Mouse (Mus musculus): ENCODE data around the gene Stpg3. TPM values are rescaled to one million over a fixed set of nuclear protein-coding genes. Genes with fewer than 3 reads are reported as not detected.

The Stpg3 gene
- polyA plus RNA-seq, 1 experiment, result not detected

DNA sequence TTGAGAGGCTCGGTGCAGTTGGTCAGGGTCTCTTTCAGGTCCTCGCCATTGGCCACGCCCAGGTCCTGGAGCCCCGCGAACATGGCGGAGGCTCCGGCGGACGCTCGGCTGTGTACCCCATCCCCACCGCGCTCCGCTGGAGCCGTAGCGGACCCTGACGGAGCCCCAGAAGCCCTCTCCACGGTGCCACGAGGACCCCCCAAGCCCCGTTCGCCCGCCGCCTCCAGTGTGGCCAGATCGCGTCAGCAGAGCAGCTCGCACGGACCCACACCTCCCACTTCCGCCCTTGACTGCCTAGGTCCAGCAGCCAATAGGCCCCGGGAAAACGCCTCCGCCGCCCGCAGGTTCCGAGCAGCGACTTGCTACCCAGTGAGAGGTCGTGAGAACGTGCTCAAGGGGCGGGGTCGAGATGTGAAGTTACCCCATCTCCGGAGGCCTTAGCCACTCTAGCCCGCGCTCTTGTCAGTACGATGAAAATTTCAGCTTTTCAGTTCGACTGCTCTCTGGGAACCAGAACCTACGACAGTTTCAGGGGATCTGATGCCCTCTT is 3.2 kb downstream of the Stpg3 start, which contains the start of gene Nelfb:
Gene Nelfb, minus strand, starts transcription at position 369 of the 550 bp plus-strand sequence.
- TF ChIP-seq POLR2A (IDR thresholded peaks at IDR 0.05; ENCODE audit: borderline replicate concordance, control insufficient read depth, low read depth, low read length), result peak; percentile 88; the same call in 1 of the 2 replicates
- TF ChIP-seq CTCF (IDR thresholded peaks at IDR 0.05; ENCODE audit: control insufficient read depth, insufficient read depth, low read length), result no peak
- WGBS, result under 1% methylated on average over 44 of the region's 44 CpGs
- H3K4me1 ChIP-seq (ENCODE audit: control insufficient read depth, insufficient read depth, low read length), result no peaks in the 10 kb centered on the region; the same call in 1 of the 2 replicates

DNA sequence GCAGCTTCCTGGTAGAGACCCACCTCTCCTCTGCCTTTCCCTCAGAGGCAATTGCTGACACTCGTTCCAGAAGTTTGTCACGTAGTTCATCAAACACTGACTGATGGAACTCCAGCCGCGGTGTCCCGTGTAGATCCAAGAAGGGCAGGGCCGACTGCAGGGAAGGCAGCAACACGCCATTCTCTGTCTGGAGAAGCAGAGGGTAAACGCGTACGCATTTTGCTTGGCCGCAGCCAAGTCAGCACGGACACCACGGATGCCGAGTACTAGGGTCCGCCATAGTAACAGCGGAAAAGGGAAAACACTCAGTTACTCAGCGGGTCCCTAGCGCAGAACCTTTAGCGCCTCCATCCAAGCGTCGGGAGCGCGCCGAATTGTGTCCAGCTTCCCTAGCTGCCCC is 3.8 kb downstream of the Stpg3 start:
- H3K27ac ChIP-seq (ENCODE audit: control insufficient read depth, insufficient read depth, low read depth, low read length, poor library complexity), result peak overlapping the region; percentile 88
- TF ChIP-seq CTCF (IDR thresholded peaks at IDR 0.05; ENCODE audit: control insufficient read depth, insufficient read depth, low read length), result no peak
- no peak for TF ChIP-seq POLR2A (IDR thresholded peaks at IDR 0.05; ENCODE audit: borderline replicate concordance, control insufficient read depth, low read depth, low read length)
- H3K4me1 ChIP-seq (ENCODE audit: control insufficient read depth, insufficient read depth, low read length), result no peaks in the 10 kb centered on the region; the same call in 1 of the 2 replicates
- WGBS, result under 1% methylated on average over 24 of the region's 24 CpGs
- peak overlapping the region; percentile 87 for H3K4me3 ChIP-seq (replicated peaks; ENCODE audit: control insufficient read depth, low read depth, low read length)

More for the DNA sequence above, 3.2 kb downstream of the Stpg3 start, which contains the start of gene Nelfb:
- Histone ChIP-seq H3K4me3 (replicated peaks; ENCODE audit: control insufficient read depth, low read depth, low read length) (peak within 1 kb of the TSS; percentile 87), H3K27ac (ENCODE audit: control insufficient read depth, insufficient read depth, low read depth, low read length, poor library complexity) (peak within 1 kb of the TSS; percentile 88)

DNA sequence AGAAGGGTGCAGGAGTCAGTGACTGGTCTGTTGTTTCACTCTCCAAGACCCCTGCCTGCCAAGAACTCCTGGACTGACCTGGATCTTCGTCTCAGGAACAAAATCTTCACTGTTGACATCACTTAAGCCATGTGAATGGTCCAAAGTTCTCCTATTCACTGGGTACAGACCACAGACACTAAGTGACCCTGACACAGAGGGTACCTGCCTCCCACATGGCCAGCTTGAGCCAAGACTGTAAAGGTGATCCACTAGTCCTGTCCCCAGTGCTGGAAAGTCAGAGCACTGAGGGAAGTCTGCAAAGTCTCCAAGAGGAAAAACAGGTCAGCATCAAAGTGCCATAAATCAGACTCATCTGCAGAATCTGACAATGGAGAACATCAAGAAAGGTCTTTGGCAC is 6.8 kb downstream of the Stpg3 start:
- H3K4me3 ChIP-seq (replicated peaks; ENCODE audit: control insufficient read depth, low read depth, low read length), result no peak overlapping the region
- TF ChIP-seq POLR2A (IDR thresholded peaks at IDR 0.05; ENCODE audit: borderline replicate concordance, control insufficient read depth, low read depth, low read length) (no peak), CTCF (IDR thresholded peaks at IDR 0.05; ENCODE audit: control insufficient read depth, insufficient read depth, low read length) (no peak)
- 86% methylated on average over 1 of the region's 1 CpGs for WGBS
- no peaks in the 10 kb centered on the region; the same call in 1 of the 2 replicates for H3K4me1 ChIP-seq (ENCODE audit: control insufficient read depth, insufficient read depth, low read length)
- H3K27ac ChIP-seq (ENCODE audit: control insufficient read depth, insufficient read depth, low read depth, low read length, poor library complexity), result no peak overlapping the region

DNA sequence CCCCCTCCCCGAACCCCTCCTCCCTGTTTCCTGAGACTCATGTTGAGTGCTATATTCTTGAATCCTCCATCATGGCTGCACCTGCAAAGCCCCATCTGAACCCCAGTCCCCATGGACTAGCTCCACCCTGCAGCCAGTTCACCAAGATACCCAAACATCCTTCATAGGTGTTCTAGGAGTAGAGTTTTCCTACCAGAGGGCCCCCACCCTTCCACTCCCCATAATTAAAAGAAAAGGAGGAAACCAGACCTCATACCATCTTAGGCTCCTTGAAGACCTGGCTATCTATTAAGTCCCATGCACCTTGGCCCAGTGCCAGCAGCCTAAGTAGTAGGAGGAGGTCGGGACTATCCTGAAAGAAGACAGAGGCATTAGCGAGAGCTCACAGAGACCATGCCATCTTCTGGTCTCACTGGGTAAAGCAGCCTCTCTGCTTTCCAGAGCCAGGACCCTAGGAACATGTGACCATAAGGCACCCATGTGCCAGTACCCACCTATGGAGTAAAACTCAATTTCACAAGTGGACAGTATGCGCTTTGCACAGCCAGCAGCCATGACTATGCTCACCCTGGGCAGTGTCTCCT is 10.7 kb downstream of the Stpg3 start:
- Histone ChIP-seq H3K4me1 (ENCODE audit: control insufficient read depth, insufficient read depth, low read length) (no peaks in the 10 kb centered on the region), H3K4me3 (replicated peaks; ENCODE audit: control insufficient read depth, low read depth, low read length) (no peak overlapping the region)
- 52% methylated on average over 4 of the region's 4 CpGs for WGBS

DNA sequence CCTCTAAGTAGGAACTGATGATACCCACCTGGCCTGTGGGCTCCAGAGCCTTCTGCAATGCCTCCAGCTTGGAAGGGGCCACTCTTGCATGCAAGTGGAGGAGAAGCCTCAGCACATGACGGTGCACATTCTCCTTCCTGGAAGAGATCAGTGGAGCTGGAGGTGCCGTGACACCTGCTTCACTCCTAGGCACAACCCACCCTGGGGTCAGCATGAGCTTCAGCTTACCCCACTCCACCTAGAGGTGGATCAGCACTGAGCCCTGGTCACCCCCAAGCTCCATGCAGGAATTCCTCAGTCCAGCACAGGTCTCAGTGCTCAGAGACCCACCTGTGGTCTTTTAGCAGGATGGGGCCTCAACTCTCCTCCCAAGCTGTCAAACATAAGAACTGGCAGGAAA is 13.8 kb downstream of the Stpg3 start:
- 91% methylated on average over 2 of the region's 2 CpGs for WGBS
- H3K27ac ChIP-seq (ENCODE audit: control insufficient read depth, insufficient read depth, low read depth, low read length, poor library complexity), result no peak overlapping the region
- TF ChIP-seq CTCF (IDR thresholded peaks at IDR 0.05; ENCODE audit: control insufficient read depth, insufficient read depth, low read length) (no peak), POLR2A (IDR thresholded peaks at IDR 0.05; ENCODE audit: borderline replicate concordance, control insufficient read depth, low read depth, low read length) (no peak)
- no peaks in the 10 kb centered on the region for H3K4me1 ChIP-seq (ENCODE audit: control insufficient read depth, insufficient read depth, low read length)
- H3K4me3 ChIP-seq (replicated peaks; ENCODE audit: control insufficient read depth, low read depth, low read length), result no peak overlapping the region

More for the DNA sequence above, 10.7 kb downstream of the Stpg3 start:
- no peak for TF ChIP-seq POLR2A (IDR thresholded peaks at IDR 0.05; ENCODE audit: borderline replicate concordance, control insufficient read depth, low read depth, low read length)
- peak; percentile 24; the same call in 1 of the 2 replicates for TF ChIP-seq CTCF (IDR thresholded peaks at IDR 0.05; ENCODE audit: control insufficient read depth, insufficient read depth, low read length)
- H3K27ac ChIP-seq (ENCODE audit: control insufficient read depth, insufficient read depth, low read depth, low read length, poor library complexity), result no peak overlapping the region

DNA sequence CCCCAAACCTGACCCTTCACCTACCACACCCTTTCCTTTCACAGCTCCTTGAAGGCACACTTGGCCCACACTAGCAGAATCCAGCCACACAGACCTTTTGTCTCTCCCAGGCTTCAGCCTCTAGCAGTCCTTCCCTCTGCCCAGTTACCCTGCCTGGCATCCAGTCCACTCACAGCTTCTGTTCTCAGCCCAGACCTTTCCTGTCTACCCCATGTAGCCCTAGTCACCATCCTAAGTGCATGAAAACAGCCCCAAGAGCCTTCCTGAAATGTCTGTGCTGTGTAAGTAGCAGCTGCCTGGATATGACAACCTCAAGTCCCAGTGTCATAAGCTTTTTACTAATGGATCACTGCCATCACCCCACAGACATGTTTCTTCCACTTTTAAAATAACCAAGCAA is 16.5 kb downstream of the Stpg3 start:
- no peak overlapping the region for H3K27ac ChIP-seq (ENCODE audit: control insufficient read depth, insufficient read depth, low read depth, low read length, poor library complexity)
- peaks cover 14% of the 10 kb centered on the region for H3K4me1 ChIP-seq (ENCODE audit: control insufficient read depth, insufficient read depth, low read length)
- H3K4me3 ChIP-seq (replicated peaks; ENCODE audit: control insufficient read depth, low read depth, low read length), result no peak overlapping the region
- TF ChIP-seq CTCF (IDR thresholded peaks at IDR 0.05; ENCODE audit: control insufficient read depth, insufficient read depth, low read length) (no peak), POLR2A (IDR thresholded peaks at IDR 0.05; ENCODE audit: borderline replicate concordance, control insufficient read depth, low read depth, low read length) (no peak)

DNA sequence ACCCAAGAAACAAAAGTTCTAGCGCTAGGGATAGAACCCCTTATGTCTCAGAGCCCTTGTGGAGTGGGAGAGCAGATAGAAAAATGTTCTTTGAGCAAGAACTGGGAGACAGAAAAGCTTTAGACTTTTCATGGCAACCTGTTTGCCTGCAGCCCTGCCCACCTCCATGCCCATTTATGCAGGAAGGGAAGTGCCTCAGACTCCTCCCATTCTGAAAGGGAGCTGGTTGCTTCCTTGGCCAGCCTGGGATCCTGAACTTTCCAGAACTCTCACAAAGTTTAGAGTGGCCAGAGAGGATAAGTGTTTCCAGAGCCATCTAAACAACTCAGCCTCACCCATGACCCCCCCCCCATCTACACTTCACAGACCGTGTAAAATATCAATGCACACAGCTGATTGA is 17.2 kb downstream of the Stpg3 start:
- Histone ChIP-seq H3K4me1 (ENCODE audit: control insufficient read depth, insufficient read depth, low read length) (peaks cover 14% of the 10 kb centered on the region), H3K4me3 (replicated peaks; ENCODE audit: control insufficient read depth, low read depth, low read length) (peak overlapping the region; percentile 86), H3K27ac (ENCODE audit: control insufficient read depth, insufficient read depth, low read depth, low read length, poor library complexity) (peak overlapping the region; percentile 93)
- TF ChIP-seq CTCF (IDR thresholded peaks at IDR 0.05; ENCODE audit: control insufficient read depth, insufficient read depth, low read length), result no peak
- no peak for TF ChIP-seq POLR2A (IDR thresholded peaks at IDR 0.05; ENCODE audit: borderline replicate concordance, control insufficient read depth, low read depth, low read length)
- WGBS, result 16% methylated on average over 2 of the region's 2 CpGs

DNA sequence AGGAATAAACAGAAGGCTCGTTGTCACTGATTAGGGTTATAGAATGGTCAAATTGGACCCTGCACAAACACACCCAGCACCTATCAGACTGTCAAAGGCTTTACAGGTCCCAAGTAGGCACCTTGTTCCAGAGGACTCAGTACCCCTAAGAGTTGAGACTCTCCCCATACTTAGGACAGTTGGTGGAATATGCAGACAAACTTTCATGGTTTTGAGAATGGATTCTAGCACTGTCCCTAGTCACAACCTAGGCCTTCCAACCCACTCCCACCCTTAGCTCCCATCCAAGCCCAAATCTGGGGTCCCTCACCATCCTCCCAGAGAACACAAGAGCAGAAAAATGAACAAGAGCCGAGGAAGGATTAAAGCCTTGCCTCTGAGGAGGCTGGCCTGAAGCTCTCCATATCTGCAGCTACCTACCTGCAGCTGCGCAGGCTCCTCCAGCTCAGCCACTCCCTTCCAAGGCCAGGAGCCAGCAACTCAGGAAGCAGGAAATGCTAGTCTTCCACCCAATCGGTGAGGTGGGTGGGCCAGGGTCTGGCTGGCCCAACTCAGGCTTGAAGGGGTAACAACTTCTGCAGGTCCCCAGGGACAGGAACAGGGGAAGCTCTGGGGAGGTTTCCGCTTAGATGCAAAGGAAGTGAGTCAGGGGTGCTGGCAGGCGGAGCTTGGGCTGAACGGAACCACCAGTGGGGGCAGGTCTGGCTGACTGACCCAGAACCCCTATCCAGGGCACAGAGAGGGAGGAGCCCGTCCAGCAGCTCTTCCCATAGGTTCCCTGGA is 18.1 kb downstream of the Stpg3 start, which contains the start of gene Tor4a:
Gene Tor4a, minus strand, starts transcription at position 715 of the 783 bp plus-strand sequence.
- Histone ChIP-seq H3K4me1 (ENCODE audit: control insufficient read depth, insufficient read depth, low read length) (peaks cover 14% of the 10 kb centered on the region), H3K4me3 (replicated peaks; ENCODE audit: control insufficient read depth, low read depth, low read length) (peak within 1 kb of the TSS; percentile 86), H3K27ac (ENCODE audit: control insufficient read depth, insufficient read depth, low read depth, low read length, poor library complexity) (peak within 1 kb of the TSS; percentile 93)
- no peak; the same call in 1 of the 2 replicates for TF ChIP-seq CTCF (IDR thresholded peaks at IDR 0.05; ENCODE audit: control insufficient read depth, insufficient read depth, low read length)
- peak; percentile 57; the same call in 1 of the 2 replicates for TF ChIP-seq POLR2A (IDR thresholded peaks at IDR 0.05; ENCODE audit: borderline replicate concordance, control insufficient read depth, low read depth, low read length)
- 2% methylated on average over 8 of the region's 8 CpGs for WGBS
